Mouse (Mus musculus): ENCODE measurements around the gene Tshz2.

- TF ChIP-seq CTCF (IDR thresholded peaks at IDR 0.05; ENCODE audit: low read depth) (no peak), EP300 (IDR thresholded peaks at IDR 0.05; ENCODE audit: low read depth) (no peak)
These were observed 102.9 kb downstream of the Tshz2 start for GRCm38 (mm10) chr2:169735475-169736406.

All from liver, embryonic 14.5 days (tissue).